Mouse (Mus musculus) cerebral cortex, adult 2 months (tissue): ENCODE data around the gene Coro1c.

Experiments used
- WGBS: fragments of 180-500 bp; shearing (Covaris S2); methylation state at CpG from one replicate; pipeline ENCODE4 v1.1.7; 2018; 5-methylcytosine and 5-hydroxymethylcytosine counted together

Gene Coro1c

GRCm38 (mm10) chr5:113908592-113909441 is at the start of gene Coro1c:
Coro1c (minus strand) TSS chr5:113908758.
- under 1% methylated on average over 68 of the region's 68 CpGs for WGBS

- WGBS, result 8% methylated on average over 4 of the region's 4 CpGs
These were observed 48.0 kb upstream of the Coro1c start for GRCm38 (mm10) chr5:113956510-113956909.

GRCm38 (mm10) chr5:113955691-113956090 is 47.1 kb upstream of the Coro1c start:
- WGBS, result 81% methylated on average over 8 of the region's 8 CpGs

GRCm38 (mm10) chr5:113955281-113955680 is 46.7 kb upstream of the Coro1c start:
- WGBS, result 64% methylated on average over 5 of the region's 5 CpGs

GRCm38 (mm10) chr5:113954421-113954820 is 45.9 kb upstream of the Coro1c start:
- WGBS, result 7% methylated on average over 7 of the region's 7 CpGs

GRCm38 (mm10) chr5:113952519-113952918 is 44.0 kb upstream of the Coro1c start:
- 85% methylated on average over 10 of the region's 10 CpGs for WGBS

- WGBS, result 84% methylated on average over 11 of the region's 11 CpGs
These were observed 43.1 kb upstream of the Coro1c start for GRCm38 (mm10) chr5:113951693-113952071.

GRCm38 (mm10) chr5:113950786-113951692 is 42.5 kb upstream of the Coro1c start:
- WGBS, result 56% methylated on average over 19 of the region's 19 CpGs

GRCm38 (mm10) chr5:113950133-113950532 is 41.6 kb upstream of the Coro1c start:
- WGBS, result 59% methylated on average over 17 of the region's 17 CpGs

GRCm38 (mm10) chr5:113947280-113947679 is 38.7 kb upstream of the Coro1c start:
- 89% methylated on average over 2 of the region's 2 CpGs for WGBS

GRCm38 (mm10) chr5:113945126-113945525 is 36.6 kb upstream of the Coro1c start:
- 93% methylated on average over 6 of the region's 6 CpGs for WGBS

- 78% methylated on average over 12 of the region's 12 CpGs for WGBS
These were observed 34.8 kb upstream of the Coro1c start for GRCm38 (mm10) chr5:113943328-113943727.

- 87% methylated on average over 12 of the region's 12 CpGs for WGBS
These were observed 34.0 kb upstream of the Coro1c start for GRCm38 (mm10) chr5:113942580-113942979.

- WGBS, result 76% methylated on average over 12 of the region's 12 CpGs
These were observed 30.8 kb upstream of the Coro1c start for GRCm38 (mm10) chr5:113939263-113939900.

GRCm38 (mm10) chr5:113937650-113938049 is 29.1 kb upstream of the Coro1c start:
- WGBS, result 60% methylated on average over 7 of the region's 7 CpGs

- WGBS, result 78% methylated on average over 6 of the region's 6 CpGs
These were observed 25.3 kb upstream of the Coro1c start for GRCm38 (mm10) chr5:113933889-113934288.

GRCm38 (mm10) chr5:113933480-113933879 is 24.9 kb upstream of the Coro1c start:
- 82% methylated on average over 4 of the region's 4 CpGs for WGBS

GRCm38 (mm10) chr5:113932310-113932709 is 23.8 kb upstream of the Coro1c start:
- 94% methylated on average over 3 of the region's 3 CpGs for WGBS

- WGBS, result 24% methylated on average over 18 of the region's 18 CpGs
These were observed 22.4 kb upstream of the Coro1c start for GRCm38 (mm10) chr5:113930648-113931609.

GRCm38 (mm10) chr5:113929950-113930647 is 21.5 kb upstream of the Coro1c start:
- WGBS, result 58% methylated on average over 10 of the region's 10 CpGs
